Comparison of ENCODE assay signal across 16 mouse cellular contexts in the genomic region with DNA sequence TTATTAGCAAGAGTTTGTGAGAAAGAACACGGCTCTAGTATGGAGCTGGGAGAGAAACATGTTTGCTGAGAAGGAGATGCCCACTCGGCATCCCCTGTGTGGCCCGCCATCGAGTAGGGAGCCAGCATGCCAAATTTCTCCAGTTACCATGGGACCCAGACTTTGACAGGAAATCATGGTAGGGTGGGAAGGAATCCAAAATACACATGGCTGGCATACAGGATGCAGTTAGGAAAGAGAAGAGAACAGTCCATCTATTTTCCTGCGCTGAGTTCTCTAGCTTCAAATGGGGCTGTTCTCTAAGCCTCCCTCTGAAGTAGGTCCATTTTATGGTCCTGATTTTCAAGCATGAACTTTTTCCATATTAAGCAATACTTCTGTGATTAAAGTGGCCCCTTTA. TPM values are rescaled to one million over a fixed set of nuclear protein-coding genes. Genes with fewer than 3 reads are reported as not detected.
DNase-seq lines count a peak whose midpoint lies in the region; ATAC-seq and TF ChIP-seq lines count a peak whose summit lies in the region.
"Had no signal": no experiment of that assay in that cellular context is flagged by ENCODE, and none has a peak within 500 bp of the region (broad histone marks: within the 10 kb centered on the region; RNA-seq: fewer than 3 reads in every experiment).

No protein-coding gene starts in this region.

- H3K27me3 ChIP-seq in heart, embryonic 13.5 days (replicated peaks) = peaks cover 10% of the 10 kb centered on the region
- H3K27me3 ChIP-seq in heart, embryonic 11.5 days (ENCODE audit: control insufficient read depth, insufficient read depth, low read length) = no peaks in the 10 kb centered on the region
- H3K27me3 ChIP-seq in liver, postnatal 0 days (ENCODE audit: insufficient read depth, low read length) = no peaks in the 10 kb centered on the region
- 0 out of 2 replicates have a peak, but pooled peaks cover 2% of the 10 kb centered on the region for H3K27me3 ChIP-seq in liver, embryonic 11.5 days (replicated peaks; ENCODE audit: control insufficient read depth, insufficient read depth, low read length)
- H3K27me3 ChIP-seq in hindbrain, postnatal 0 days (ENCODE audit: insufficient read depth, low read length) = no peaks in the 10 kb centered on the region
- no peaks in the 10 kb centered on the region for H3K27me3 ChIP-seq in kidney, embryonic 16.5 days (ENCODE audit: insufficient read depth, low read length)
- H3K27me3 ChIP-seq: forebrain, embryonic 12.5 days; stomach, embryonic 15.5 days had no signal

- 0 out of 2 replicates have a peak overlapping the region, but pooled peaks have one; percentile 2 for H3K4me2 ChIP-seq in heart, embryonic 13.5 days
- H3K4me2 ChIP-seq in heart, embryonic 11.5 days = no peak overlapping the region
- no peak overlapping the region for H3K4me2 ChIP-seq in liver, postnatal 0 days (ENCODE audit: low read depth, low read length)
- H3K4me2 ChIP-seq in liver, embryonic 11.5 days = no peak overlapping the region
- H3K4me2 ChIP-seq in hindbrain, postnatal 0 days (ENCODE audit: low read depth, low read length) = no peak overlapping the region
- no peak overlapping the region for H3K4me2 ChIP-seq in kidney, embryonic 16.5 days (replicated peaks; ENCODE audit: low read depth, low read length)
- H3K4me2 ChIP-seq: forebrain, embryonic 12.5 days; stomach, embryonic 15.5 days had no signal

- ATAC-seq in heart, embryonic 13.5 days (ENCODE audit: extremely low read depth, insufficient number of reproducible peaks, low FRiP score, low TSS enrichment) = no peak
- no peak for ATAC-seq in heart, embryonic 11.5 days (replicated peaks; ENCODE audit: insufficient number of reproducible peaks, low FRiP score, low TSS enrichment)
- peak; percentile 51; the same call in 1 of the 2 replicates for ATAC-seq in liver, postnatal 0 days
- ATAC-seq in liver, embryonic 11.5 days (replicated peaks; ENCODE audit: low FRiP score) = no peak
- peak; percentile 58 for ATAC-seq in hindbrain, postnatal 0 days
- no peak for ATAC-seq in kidney, embryonic 16.5 days (ENCODE audit: low FRiP score, low TSS enrichment)

- no peak for TF ChIP-seq EP300 in liver, postnatal 0 days (IDR thresholded peaks at IDR 0.05; ENCODE audit: low read depth)

- no peaks in the 10 kb centered on the region for H3K9me3 ChIP-seq in heart, embryonic 13.5 days
- no peaks in the 10 kb centered on the region for H3K9me3 ChIP-seq in heart, embryonic 11.5 days (replicated peaks; ENCODE audit: control insufficient read depth, low read length)
- H3K9me3 ChIP-seq in liver, postnatal 0 days (ENCODE audit: low read length) = no peaks in the 10 kb centered on the region
- no peaks in the 10 kb centered on the region for H3K9me3 ChIP-seq in liver, embryonic 11.5 days (ENCODE audit: control insufficient read depth, low read length)
- H3K9me3 ChIP-seq in hindbrain, postnatal 0 days (ENCODE audit: low read length) = no peaks in the 10 kb centered on the region
- H3K9me3 ChIP-seq in kidney, embryonic 16.5 days (ENCODE audit: low read length) = no peaks in the 10 kb centered on the region
- H3K9me3 ChIP-seq: forebrain, embryonic 12.5 days; stomach, embryonic 15.5 days had no signal

- H3K4me3 ChIP-seq in heart, embryonic 13.5 days = no peak overlapping the region
- H3K4me3 ChIP-seq in heart, embryonic 11.5 days (ENCODE audit: low read depth, low read length) = no peak overlapping the region
- no peak overlapping the region for H3K4me3 ChIP-seq in liver, postnatal 0 days (ENCODE audit: low read depth, low read length)
- no peak overlapping the region for H3K4me3 ChIP-seq in liver, embryonic 11.5 days (ENCODE audit: low read depth, low read length)
- H3K4me3 ChIP-seq in hindbrain, postnatal 0 days (ENCODE audit: low read length) = no peak overlapping the region
- H3K4me3 ChIP-seq in kidney, embryonic 16.5 days (ENCODE audit: low read length) = no peak overlapping the region
- H3K4me3 ChIP-seq: forebrain, embryonic 12.5 days; stomach, embryonic 15.5 days had no signal

- no peak overlapping the region; the same call in 1 of the 2 replicates for H3K27ac ChIP-seq in heart, embryonic 13.5 days (replicated peaks)
- H3K27ac ChIP-seq in heart, embryonic 11.5 days (ENCODE audit: low read depth, low read length) = no peak overlapping the region
- no peak overlapping the region for H3K27ac ChIP-seq in liver, postnatal 0 days (ENCODE audit: low read depth)
- H3K27ac ChIP-seq in liver, embryonic 11.5 days (ENCODE audit: low read depth, low read length) = no peak overlapping the region
- H3K27ac ChIP-seq in hindbrain, postnatal 0 days = no peak overlapping the region
- H3K27ac ChIP-seq in kidney, embryonic 16.5 days (ENCODE audit: low read length) = no peak overlapping the region
- H3K27ac ChIP-seq: forebrain, embryonic 12.5 days; liver, embryonic 14.5 days; stomach, embryonic 15.5 days had no signal

- peaks cover 96% of the 10 kb centered on the region for H3K4me1 ChIP-seq in heart, embryonic 13.5 days
- peaks cover 71% of the 10 kb centered on the region for H3K4me1 ChIP-seq in heart, embryonic 11.5 days (ENCODE audit: control insufficient read depth, insufficient read depth, low read length)
- H3K4me1 ChIP-seq in liver, postnatal 0 days (ENCODE audit: insufficient read depth) = peaks cover 12% of the 10 kb centered on the region
- H3K4me1 ChIP-seq in liver, embryonic 11.5 days (replicated peaks; ENCODE audit: control insufficient read depth, insufficient read depth, low read length) = peaks cover 24% of the 10 kb centered on the region
- H3K4me1 ChIP-seq in hindbrain, postnatal 0 days (ENCODE audit: insufficient read depth, low read length) = peaks cover 17% of the 10 kb centered on the region
- H3K4me1 ChIP-seq in kidney, embryonic 16.5 days (ENCODE audit: insufficient read depth, low read length) = peaks cover 13% of the 10 kb centered on the region
- H3K4me1 ChIP-seq: stomach, embryonic 15.5 days had no signal

- peak; percentile 46 for DNase-seq in adrenal gland, adult 2 months
- DNase-seq in adrenal gland, postnatal 25 days = no peak
- DNase-seq in liver, postnatal 0 days = no peak
- no peak for DNase-seq in liver, embryonic 11.5 days (ENCODE audit: low spot score)
- peak; percentile 68 for DNase-seq in hindbrain, postnatal 0 days (ENCODE audit: low spot score)
- DNase-seq: cerebellum, adult 8-10 months; gastrocnemius, postnatal 10 days; kidney, postnatal 10 days; right cerebral cortex, postnatal 4 days; thymus, postnatal 14 days had no signal

- no peak overlapping the region for H3K9ac ChIP-seq in heart, embryonic 13.5 days
- no peak overlapping the region for H3K9ac ChIP-seq in heart, embryonic 11.5 days (ENCODE audit: low read depth, low read length)
- H3K9ac ChIP-seq in liver, postnatal 0 days (replicated peaks) = no peak overlapping the region
- no peak overlapping the region for H3K9ac ChIP-seq in liver, embryonic 11.5 days (ENCODE audit: low read depth, low read length)
- H3K9ac ChIP-seq in hindbrain, postnatal 0 days (replicated peaks; ENCODE audit: low read length) = no peak overlapping the region
- H3K9ac ChIP-seq in kidney, embryonic 16.5 days (replicated peaks; ENCODE audit: low read length) = no peak overlapping the region
- H3K9ac ChIP-seq: forebrain, embryonic 12.5 days; liver, embryonic 14.5 days; stomach, embryonic 15.5 days had no signal

- TF ChIP-seq CTCF in liver, postnatal 0 days (IDR thresholded peaks at IDR 0.05; ENCODE audit: low read depth) = no peak
- TF ChIP-seq CTCF in hindbrain, postnatal 0 days (IDR thresholded peaks at IDR 0.05; ENCODE audit: low read depth) = no peak

- WGBS in heart, embryonic 13.5 days = 59% methylated on average over 5 of the region's 5 CpGs
- WGBS in heart, embryonic 11.5 days (ENCODE audit: insufficient replicate concordance) = 70% methylated on average over 5 of the region's 5 CpGs
- 58% methylated on average over 5 of the region's 5 CpGs for WGBS in liver, postnatal 0 days (ENCODE audit: insufficient replicate concordance)
- WGBS in liver, embryonic 11.5 days = 88% methylated on average over 5 of the region's 5 CpGs
- WGBS in hindbrain, postnatal 0 days = 35% methylated on average over 5 of the region's 5 CpGs
- 73% methylated on average over 5 of the region's 5 CpGs for WGBS in kidney, embryonic 16.5 days

- no peaks in the 10 kb centered on the region for H3K36me3 ChIP-seq in heart, embryonic 13.5 days
- H3K36me3 ChIP-seq in heart, embryonic 11.5 days (ENCODE audit: control insufficient read depth, insufficient read depth, low read length) = no peaks in the 10 kb centered on the region
- no peaks in the 10 kb centered on the region for H3K36me3 ChIP-seq in liver, postnatal 0 days (replicated peaks; ENCODE audit: insufficient read depth, low read length)
- no peaks in the 10 kb centered on the region for H3K36me3 ChIP-seq in liver, embryonic 11.5 days (ENCODE audit: control insufficient read depth, insufficient read depth, low read length)
- H3K36me3 ChIP-seq in hindbrain, postnatal 0 days (ENCODE audit: insufficient read depth, low read length) = no peaks in the 10 kb centered on the region
- H3K36me3 ChIP-seq in kidney, embryonic 16.5 days (ENCODE audit: insufficient read depth, low read length) = no peaks in the 10 kb centered on the region
- H3K36me3 ChIP-seq: forebrain, embryonic 12.5 days; stomach, embryonic 15.5 days had no signal

RNA-seq across cellular contexts. Expression of gene Abtb2, which starts 22.7 kb away (rescaled TPM):
- 10 to 100 TPM in 1 of 2 experiments, 1 to 10 TPM in 1; 6.3 to 36.7 TPM for total RNA-seq in adrenal gland, adult 2 months (2021)
- 46.1 and 72.3 TPM in 2 replicates for polyA plus RNA-seq in adrenal gland, adult 2 months (2012; rRNA removed)
- total RNA-seq in adrenal gland, postnatal 25 days (2021) = 20.6 and 38.4 TPM in 2 replicates
- 17.4 and 18.4 TPM in 2 replicates for polyA plus RNA-seq in heart, embryonic 13.5 days (2015; fragmentation: Nextera tagmentation; extraction: Ambion mirVana)
- 15.6 and 20.6 TPM in 2 replicates for polyA plus RNA-seq in heart, embryonic 11.5 days (2014; fragmentation: Nextera tagmentation; extraction: Ambion mirVana)
- polyA plus RNA-seq in liver, postnatal 0 days (2015; fragmentation: Nextera tagmentation; extraction: Ambion mirVana) = 1.8 and 2.1 TPM in 2 replicates
- polyA plus RNA-seq in liver, embryonic 11.5 days (2014; fragmentation: Nextera tagmentation; extraction: Ambion mirVana) = 4.6 and 5.4 TPM in 2 replicates
- 42.9 and 45.9 TPM in 2 replicates for total RNA-seq in hindbrain, postnatal 0 days (2014; rRNA removed)
- polyA plus RNA-seq in hindbrain, postnatal 0 days (2015; fragmentation: Nextera tagmentation; extraction: Ambion mirVana) = 11.7 and 11.8 TPM in 2 replicates
- 7.8 and 9.3 TPM in 2 replicates for polyA plus RNA-seq in kidney, embryonic 16.5 days (2015; fragmentation: Nextera tagmentation; extraction: Ambion mirVana)

Comparison
In these comparisons a context has a peak if more than half of its experiments do, and no peak if none do; other contexts are left out.
1. DNase-seq: peak in adrenal gland, adult 2 months (single experiment) and hindbrain, postnatal 0 days (single experiment); none in adrenal gland, postnatal 25 days (single experiment), liver, postnatal 0 days (single experiment) and liver, embryonic 11.5 days (single experiment).
2. ATAC-seq: peak in liver, postnatal 0 days (single experiment) and hindbrain, postnatal 0 days (single experiment); none in heart, embryonic 13.5 days (single experiment), heart, embryonic 11.5 days (single experiment), liver, embryonic 11.5 days (single experiment) and kidney, embryonic 16.5 days (single experiment).